Mouse (Mus musculus) limb, embryonic 13.5 days (tissue): Measurements from ENCODE around the gene Tbc1d1. TPM values are rescaled to one million over a fixed set of nuclear protein-coding genes. Genes with fewer than 3 reads are reported as not detected.

ENCODE experiments used
- ATAC-seq: fragments of 200-750 bp; cut with Nextera tagmentation; 2 replicates; pipeline ENCODE4 v1.8.0; 2017; ENCODE audit warnings: low read depth, moderate number of reproducible peaks, moderate TSS enrichment; ENCODE audit not compliant: low FRiP score
- H3K27ac ChIP-seq: fragments of 300-500 bp; sonication (generic); 2 replicates; pipeline ENCODE4 v1.5.1; 2015; ENCODE audit warnings: inconsistent platforms, mild to moderate bottlenecking, moderate library complexity
- H3K27me3 ChIP-seq: fragments of 300-500 bp; sonication (generic); 2 replicates; pipeline ENCODE4 v1.6.1; 2015; ENCODE audit warnings: mild to moderate bottlenecking, inconsistent platforms
- H3K36me3 ChIP-seq: fragments of 300-500 bp; sonication (generic); 2 replicates; pipeline ENCODE4 v1.6.1; 2015; ENCODE audit warnings: inconsistent platforms, mild to moderate bottlenecking, moderate library complexity
- H3K4me1 ChIP-seq: fragments of 300-500 bp; sonication (generic); 2 replicates; pipeline ENCODE4 v1.6.1; 2015; ENCODE audit warnings: inconsistent platforms
- H3K4me2 ChIP-seq: fragments of 300-500 bp; sonication (generic); replicated peaks from 2 replicates; pipeline ENCODE4 v1.6.1; 2015; ENCODE audit warnings: inconsistent platforms, mild to moderate bottlenecking, moderate library complexity
- H3K4me3 ChIP-seq: fragments of 300-500 bp; sonication (generic); 2 replicates; pipeline ENCODE4 v1.5.1; 2015; ENCODE audit warnings: moderate library complexity, mild to moderate bottlenecking, inconsistent platforms
- H3K9ac ChIP-seq: fragments of 300-500 bp; sonication (generic); 2 replicates; pipeline ENCODE4 v1.6.1; 2015; ENCODE audit warnings: mild to moderate bottlenecking, inconsistent platforms
- H3K9me3 ChIP-seq: fragments of 300-500 bp; sonication (generic); 2 replicates; pipeline ENCODE4 v1.6.1; 2016; ENCODE audit warnings: inconsistent platforms
- WGBS: fragments of 180-500 bp; shearing (Covaris S2); methylation state at CpG from one replicate; pipeline ENCODE4 v1.1.7; 2015; 5-methylcytosine and 5-hydroxymethylcytosine counted together
- polyA plus RNA-seq: library from polyadenylated mRNA; unstranded; fragments of >200 nt; fragmentation: Nextera tagmentation; extraction: Ambion mirVana; gene quantifications from 2 replicates; pipeline ENCODE4 v1.2.1, GENCODE M21; 2015

The Tbc1d1 gene
- polyA plus RNA-seq, 1 experiment from 2014 or later: 29.1 TPM

GRCm38 (mm10) chr5:64243666-64244065 is 87.6 kb downstream of the Tbc1d1 start:
- H3K4me2 ChIP-seq: no peak overlapping the region
- ATAC-seq: no peak
- H3K36me3 ChIP-seq: no peaks in the 10 kb centered on the region
- 54% methylated on average over 6 of the region's 6 CpGs for WGBS
- H3K9me3 ChIP-seq: no peaks in the 10 kb centered on the region
- no peak overlapping the region for H3K9ac ChIP-seq
- H3K27ac ChIP-seq: no peak overlapping the region
- H3K4me3 ChIP-seq: no peak overlapping the region
- peaks cover 25% of the 10 kb centered on the region for H3K4me1 ChIP-seq
- H3K27me3 ChIP-seq: no peaks in the 10 kb centered on the region

- H3K4me2 ChIP-seq: no peak overlapping the region
- H3K9me3 ChIP-seq: no peaks in the 10 kb centered on the region
- WGBS: 49% methylated on average over 3 of the region's 3 CpGs
- H3K4me1 ChIP-seq: peaks cover 25% of the 10 kb centered on the region
- no peak for ATAC-seq
- H3K4me3 ChIP-seq: no peak overlapping the region
- no peaks in the 10 kb centered on the region for H3K36me3 ChIP-seq
- H3K27me3 ChIP-seq: no peaks in the 10 kb centered on the region
- H3K9ac ChIP-seq: no peak overlapping the region
- H3K27ac ChIP-seq: no peak overlapping the region
Observed at GRCm38 (mm10) chr5:64244283-64244682, 88.2 kb downstream of the Tbc1d1 start.

- Histone ChIP-seq H3K27me3 (no peaks in the 10 kb centered on the region), H3K4me2 (no peak overlapping the region), H3K4me1 (peaks cover 25% of the 10 kb centered on the region), H3K9ac (no peak overlapping the region), H3K27ac (no peak overlapping the region), H3K4me3 (no peak overlapping the region), H3K9me3 (no peaks in the 10 kb centered on the region), H3K36me3 (no peaks in the 10 kb centered on the region)
- ATAC-seq: no peak
- 52% methylated on average over 5 of the region's 5 CpGs for WGBS
Observed at GRCm38 (mm10) chr5:64244745-64245144, 88.6 kb downstream of the Tbc1d1 start.

GRCm38 (mm10) chr5:64251435-64251834 is 95.3 kb downstream of the Tbc1d1 start:
- H3K36me3 ChIP-seq: no peaks in the 10 kb centered on the region
- no peaks in the 10 kb centered on the region for H3K27me3 ChIP-seq
- ATAC-seq: no peak
- 77% methylated on average over 5 of the region's 5 CpGs for whole genome bisulfite sequencing
- no peak overlapping the region for H3K4me2 ChIP-seq
- H3K4me1 ChIP-seq: peaks cover 15% of the 10 kb centered on the region
- H3K9me3 ChIP-seq: no peaks in the 10 kb centered on the region
- H3K27ac ChIP-seq: no peak overlapping the region
- H3K9ac ChIP-seq: no peak overlapping the region
- H3K4me3 ChIP-seq: no peak overlapping the region

GRCm38 (mm10) chr5:64254278-64254677 is 98.2 kb downstream of the Tbc1d1 start:
- H3K4me1 ChIP-seq: peaks cover 15% of the 10 kb centered on the region
- H3K27me3 ChIP-seq: no peaks in the 10 kb centered on the region
- H3K9ac ChIP-seq: no peak overlapping the region
- WGBS: 77% methylated on average over 3 of the region's 3 CpGs
- no peaks in the 10 kb centered on the region for H3K9me3 ChIP-seq
- H3K4me3 ChIP-seq: no peak overlapping the region
- ATAC-seq: no peak
- H3K4me2 ChIP-seq: no peak overlapping the region
- peaks cover 11% of the 10 kb centered on the region for H3K36me3 ChIP-seq
- H3K27ac ChIP-seq: no peak overlapping the region

GRCm38 (mm10) chr5:64254988-64255387 is 98.9 kb downstream of the Tbc1d1 start:
- H3K9ac ChIP-seq: no peak overlapping the region
- H3K36me3 ChIP-seq: peaks cover 18% of the 10 kb centered on the region
- no peak for ATAC-seq
- no peaks in the 10 kb centered on the region for H3K27me3 ChIP-seq
- H3K4me1 ChIP-seq: peaks cover 15% of the 10 kb centered on the region
- 80% methylated on average over 6 of the region's 6 CpGs for WGBS
- H3K4me3 ChIP-seq: no peak overlapping the region
- no peaks in the 10 kb centered on the region for H3K9me3 ChIP-seq
- H3K4me2 ChIP-seq: no peak overlapping the region
- H3K27ac ChIP-seq: no peak overlapping the region

- H3K9me3 ChIP-seq: no peaks in the 10 kb centered on the region
- H3K4me1 ChIP-seq: no peaks in the 10 kb centered on the region
- no peak overlapping the region for H3K9ac ChIP-seq
- no peak for ATAC-seq
- H3K27ac ChIP-seq: no peak overlapping the region
- H3K27me3 ChIP-seq: no peaks in the 10 kb centered on the region
- peaks cover 27% of the 10 kb centered on the region for H3K36me3 ChIP-seq
- 88% methylated on average over 11 of the region's 11 CpGs for WGBS
- H3K4me3 ChIP-seq: no peak overlapping the region
- H3K4me2 ChIP-seq: no peak overlapping the region
Observed at GRCm38 (mm10) chr5:64263348-64263747, 107.2 kb downstream of the Tbc1d1 start.

- WGBS: 71% methylated on average over 13 of the region's 13 CpGs
- no peak overlapping the region for H3K27ac ChIP-seq
- no peaks in the 10 kb centered on the region for H3K4me1 ChIP-seq
- no peak for ATAC-seq
- H3K36me3 ChIP-seq: peaks cover 24% of the 10 kb centered on the region
- H3K9ac ChIP-seq: no peak overlapping the region
- H3K4me2 ChIP-seq: no peak overlapping the region
- no peaks in the 10 kb centered on the region for H3K9me3 ChIP-seq
- no peak overlapping the region for H3K4me3 ChIP-seq
- H3K27me3 ChIP-seq: no peaks in the 10 kb centered on the region
Observed at GRCm38 (mm10) chr5:64263898-64264478, 107.9 kb downstream of the Tbc1d1 start.

GRCm38 (mm10) chr5:64265145-64265544 is 109.0 kb downstream of the Tbc1d1 start:
- H3K9ac ChIP-seq: no peak overlapping the region
- no peak overlapping the region for H3K4me3 ChIP-seq
- 33% methylated on average over 3 of the region's 3 CpGs for WGBS
- no peak overlapping the region for H3K4me2 ChIP-seq
- no peaks in the 10 kb centered on the region for H3K27me3 ChIP-seq
- no peak overlapping the region for H3K27ac ChIP-seq
- peaks cover 8% of the 10 kb centered on the region for H3K4me1 ChIP-seq
- no peaks in the 10 kb centered on the region for H3K9me3 ChIP-seq
- ATAC-seq: no peak
- H3K36me3 ChIP-seq: peaks cover 18% of the 10 kb centered on the region

- Histone ChIP-seq H3K9me3 (no peaks in the 10 kb centered on the region), H3K36me3 (peaks cover 19% of the 10 kb centered on the region), H3K27me3 (no peaks in the 10 kb centered on the region), H3K4me3 (no peak overlapping the region), H3K27ac (no peak overlapping the region), H3K9ac (no peak overlapping the region), H3K4me1 (peaks cover 9% of the 10 kb centered on the region), H3K4me2 (no peak overlapping the region)
- 80% methylated on average over 3 of the region's 3 CpGs for WGBS
- ATAC-seq: no peak
Observed at GRCm38 (mm10) chr5:64265906-64266305, 109.8 kb downstream of the Tbc1d1 start.

GRCm38 (mm10) chr5:64266534-64266933 is 110.4 kb downstream of the Tbc1d1 start:
- Histone ChIP-seq H3K4me1 (peaks cover 9% of the 10 kb centered on the region), H3K4me3 (no peak overlapping the region), H3K9me3 (no peaks in the 10 kb centered on the region), H3K27me3 (no peaks in the 10 kb centered on the region), H3K36me3 (peaks cover 25% of the 10 kb centered on the region), H3K27ac (no peak overlapping the region), H3K9ac (no peak overlapping the region), H3K4me2 (no peak overlapping the region)
- ATAC-seq: no peak
- WGBS: 87% methylated on average over 2 of the region's 2 CpGs

GRCm38 (mm10) chr5:64267279-64267678 is 111.2 kb downstream of the Tbc1d1 start:
- WGBS: 88% methylated on average over 9 of the region's 9 CpGs

GRCm38 (mm10) chr5:64269669-64270068 is 113.6 kb downstream of the Tbc1d1 start:
- WGBS: 41% methylated on average over 7 of the region's 7 CpGs
- no peak; the same call in 1 of the 2 replicates for ATAC-seq
- Histone ChIP-seq H3K36me3 (peaks cover 29% of the 10 kb centered on the region), H3K4me2 (no peak overlapping the region; the same call in 1 of the 2 replicates), H3K27me3 (no peaks in the 10 kb centered on the region), H3K27ac (peak overlapping the region; percentile 61), H3K9me3 (no peaks in the 10 kb centered on the region), H3K9ac (peak overlapping the region; percentile 19; the same call in 1 of the 2 replicates), H3K4me1 (peaks cover 9% of the 10 kb centered on the region), H3K4me3 (no peak overlapping the region)

More at GRCm38 (mm10) chr5:64267279-64267678, 111.2 kb downstream of the Tbc1d1 start:
- Histone ChIP-seq H3K4me3 (no peak overlapping the region), H3K4me2 (no peak overlapping the region), H3K27ac (no peak overlapping the region), H3K4me1 (peaks cover 9% of the 10 kb centered on the region), H3K9me3 (no peaks in the 10 kb centered on the region), H3K27me3 (no peaks in the 10 kb centered on the region), H3K36me3 (peaks cover 32% of the 10 kb centered on the region), H3K9ac (no peak overlapping the region)
- no peak for ATAC-seq
